Mouse (Mus musculus): ENCODE results near the gene Slc4a3. TPM values are rescaled to one million over a fixed set of nuclear protein-coding genes. Genes with fewer than 3 reads are reported as not detected.

Gene Slc4a3
- polyA plus RNA-seq, 1 experiment, result 19.9 TPM

- H3K4me1 ChIP-seq (ENCODE audit: control insufficient read depth, insufficient read depth, low read length), result no peaks in the 10 kb centered on the region
- no peak overlapping the region for H3K27ac ChIP-seq (ENCODE audit: insufficient read depth, low read length)
- TF ChIP-seq CTCF (IDR thresholded peaks at IDR 0.05; ENCODE audit: borderline replicate concordance, insufficient read depth, low read length) (no peak), POLR2A (IDR thresholded peaks at IDR 0.05; ENCODE audit: low read depth, low read length) (no peak)
- H3K4me3 ChIP-seq (ENCODE audit: insufficient read depth, low read length), result no peak overlapping the region
These were observed 26.7 kb downstream of the Slc4a3 start for GRCm38 (mm10) chr1:75572776-75573175.

- no peak overlapping the region for H3K27ac ChIP-seq (ENCODE audit: insufficient read depth, low read length)
- H3K4me3 ChIP-seq (ENCODE audit: insufficient read depth, low read length), result no peak overlapping the region
- H3K4me1 ChIP-seq (ENCODE audit: control insufficient read depth, insufficient read depth, low read length), result no peaks in the 10 kb centered on the region
- TF ChIP-seq CTCF (IDR thresholded peaks at IDR 0.05; ENCODE audit: borderline replicate concordance, insufficient read depth, low read length), result no peak
- no peak for TF ChIP-seq POLR2A (IDR thresholded peaks at IDR 0.05; ENCODE audit: low read depth, low read length)
These were observed 27.6 kb downstream of the Slc4a3 start for GRCm38 (mm10) chr1:75573715-75574114.

- Histone ChIP-seq H3K4me1 (ENCODE audit: control insufficient read depth, insufficient read depth, low read length) (no peaks in the 10 kb centered on the region), H3K4me3 (ENCODE audit: insufficient read depth, low read length) (no peak overlapping the region), H3K27ac (ENCODE audit: insufficient read depth, low read length) (no peak overlapping the region)
- TF ChIP-seq POLR2A (IDR thresholded peaks at IDR 0.05; ENCODE audit: low read depth, low read length) (no peak), CTCF (IDR thresholded peaks at IDR 0.05; ENCODE audit: borderline replicate concordance, insufficient read depth, low read length) (no peak)
These were observed 28.6 kb downstream of the Slc4a3 start for GRCm38 (mm10) chr1:75574476-75575310.

- no peak for TF ChIP-seq CTCF (IDR thresholded peaks at IDR 0.05; ENCODE audit: borderline replicate concordance, insufficient read depth, low read length)
- TF ChIP-seq POLR2A (IDR thresholded peaks at IDR 0.05; ENCODE audit: low read depth, low read length), result no peak
These were observed 36.0 kb downstream of the Slc4a3 start for GRCm38 (mm10) chr1:75581936-75582624.

GRCm38 (mm10) chr1:75582625-75582956 lies 36.5 kb downstream of the Slc4a3 start:
- TF ChIP-seq CTCF (IDR thresholded peaks at IDR 0.05; ENCODE audit: borderline replicate concordance, insufficient read depth, low read length) (no peak), POLR2A (IDR thresholded peaks at IDR 0.05; ENCODE audit: low read depth, low read length) (no peak)
- Histone ChIP-seq H3K4me3 (ENCODE audit: insufficient read depth, low read length) (no peak overlapping the region), H3K4me1 (ENCODE audit: control insufficient read depth, insufficient read depth, low read length) (no peaks in the 10 kb centered on the region), H3K27ac (ENCODE audit: insufficient read depth, low read length) (no peak overlapping the region)

More at GRCm38 (mm10) chr1:75581936-75582624, 36.0 kb downstream of the Slc4a3 start:
- Histone ChIP-seq H3K4me1 (ENCODE audit: control insufficient read depth, insufficient read depth, low read length) (no peaks in the 10 kb centered on the region), H3K27ac (ENCODE audit: insufficient read depth, low read length) (no peak overlapping the region), H3K4me3 (ENCODE audit: insufficient read depth, low read length) (no peak overlapping the region)

GRCm38 (mm10) chr1:75583034-75583433 lies 37.0 kb downstream of the Slc4a3 start:
- TF ChIP-seq CTCF (IDR thresholded peaks at IDR 0.05; ENCODE audit: borderline replicate concordance, insufficient read depth, low read length), result no peak
- no peak for TF ChIP-seq POLR2A (IDR thresholded peaks at IDR 0.05; ENCODE audit: low read depth, low read length)
- Histone ChIP-seq H3K27ac (ENCODE audit: insufficient read depth, low read length) (no peak overlapping the region), H3K4me1 (ENCODE audit: control insufficient read depth, insufficient read depth, low read length) (no peaks in the 10 kb centered on the region)

GRCm38 (mm10) chr1:75586791-75587190 lies 40.7 kb downstream of the Slc4a3 start:
- Histone ChIP-seq H3K27ac (ENCODE audit: insufficient read depth, low read length) (no peak overlapping the region), H3K4me3 (ENCODE audit: insufficient read depth, low read length) (no peak overlapping the region), H3K4me1 (ENCODE audit: control insufficient read depth, insufficient read depth, low read length) (no peaks in the 10 kb centered on the region)
- no peak for TF ChIP-seq POLR2A (IDR thresholded peaks at IDR 0.05; ENCODE audit: low read depth, low read length)
- no peak for TF ChIP-seq CTCF (IDR thresholded peaks at IDR 0.05; ENCODE audit: borderline replicate concordance, insufficient read depth, low read length)

More at GRCm38 (mm10) chr1:75583034-75583433, 37.0 kb downstream of the Slc4a3 start:
- no peak overlapping the region for H3K4me3 ChIP-seq (ENCODE audit: insufficient read depth, low read length)

GRCm38 (mm10) chr1:75587738-75588719 lies 42.0 kb downstream of the Slc4a3 start:
- no peaks in the 10 kb centered on the region for H3K4me1 ChIP-seq (ENCODE audit: control insufficient read depth, insufficient read depth, low read length)
- H3K27ac ChIP-seq (ENCODE audit: insufficient read depth, low read length), result no peak overlapping the region
- TF ChIP-seq POLR2A (IDR thresholded peaks at IDR 0.05; ENCODE audit: low read depth, low read length) (no peak), CTCF (IDR thresholded peaks at IDR 0.05; ENCODE audit: borderline replicate concordance, insufficient read depth, low read length) (no peak)
- H3K4me3 ChIP-seq (ENCODE audit: insufficient read depth, low read length), result no peak overlapping the region

- Histone ChIP-seq H3K27ac (ENCODE audit: insufficient read depth, low read length) (no peak overlapping the region), H3K4me3 (ENCODE audit: insufficient read depth, low read length) (no peak overlapping the region), H3K4me1 (ENCODE audit: control insufficient read depth, insufficient read depth, low read length) (no peaks in the 10 kb centered on the region)
- TF ChIP-seq CTCF (IDR thresholded peaks at IDR 0.05; ENCODE audit: borderline replicate concordance, insufficient read depth, low read length), result no peak
- TF ChIP-seq POLR2A (IDR thresholded peaks at IDR 0.05; ENCODE audit: low read depth, low read length), result no peak
These were observed 42.8 kb downstream of the Slc4a3 start for GRCm38 (mm10) chr1:75588874-75589273.

Measured in embryonic fibroblast, embryonic 13.5 days (primary cell).